Comparison of ENCODE assay signal across 8 mouse cellular contexts in genomic region chr13:42051202-42051906, GRCm38 (mm10). TPM values are rescaled to one million over a fixed set of nuclear protein-coding genes. Genes with fewer than 3 reads are reported as not detected.
DNase-seq lines count a peak whose midpoint lies in the region; ATAC-seq and TF ChIP-seq lines count a peak whose summit lies in the region.

No protein-coding gene starts in this region.

- TF ChIP-seq EP300 in stomach, postnatal 0 days (optimal IDR thresholded peaks at IDR 0.05): no peak

- intact Hi-C loops in heart, postnatal 10 days (cut with DNase I): loop anchor here (2.0 to 5.0 kb wide), 4 partner anchors 91 to 536 kb away; no protein-coding TSS in a partner anchor

- H3K36me3 ChIP-seq in forebrain, embryonic 13.5 days (ENCODE audit: poor library complexity, severe bottlenecking): peaks cover 9% of the 10 kb centered on the region
- peaks cover 5% of the 10 kb centered on the region; the same call in 1 of the 2 replicates for H3K36me3 ChIP-seq in liver, embryonic 16.5 days (ENCODE audit: control insufficient read depth, insufficient read depth)
- H3K36me3 ChIP-seq in neural tube, embryonic 12.5 days: peaks cover 8% of the 10 kb centered on the region
- peaks cover under 1% of the 10 kb centered on the region; the same call in 1 of the 2 replicates for H3K36me3 ChIP-seq in stomach, postnatal 0 days (ENCODE audit: control insufficient read depth, insufficient read depth, low read length)

- TF ChIP-seq CTCF in stomach, postnatal 0 days (IDR thresholded peaks at IDR 0.05; ENCODE audit: low read depth): no peak

- peak; percentile 28 for ATAC-seq in cerebellum, adult (ENCODE audit: insufficient number of reproducible peaks, low FRiP score, low TSS enrichment)
- ATAC-seq in forebrain, embryonic 13.5 days: peak; percentile 78
- peak; percentile 89 for ATAC-seq in liver, embryonic 16.5 days (ENCODE audit: low read depth)
- peak; percentile 79 for ATAC-seq in neural tube, embryonic 12.5 days (ENCODE audit: low FRiP score, low read depth)
- ATAC-seq in stomach, postnatal 0 days (ENCODE audit: low FRiP score, low TSS enrichment): peak; percentile 94

- H3K4me2 ChIP-seq in forebrain, embryonic 13.5 days: peak overlapping the region; percentile 85
- peak overlapping the region; percentile 98 for H3K4me2 ChIP-seq in liver, embryonic 16.5 days (ENCODE audit: low read depth, low read length)
- peak overlapping the region; percentile 87 for H3K4me2 ChIP-seq in neural tube, embryonic 12.5 days (replicated peaks)
- H3K4me2 ChIP-seq in stomach, postnatal 0 days (replicated peaks; ENCODE audit: low read depth): peak overlapping the region; percentile 91

- peak overlapping the region; percentile 94 for H3K9ac ChIP-seq in forebrain, embryonic 13.5 days
- peak overlapping the region; percentile 85 for H3K9ac ChIP-seq in liver, embryonic 16.5 days (ENCODE audit: low read depth, low read length)
- H3K9ac ChIP-seq in neural tube, embryonic 12.5 days: peak overlapping the region; percentile 95
- H3K9ac ChIP-seq in stomach, postnatal 0 days (ENCODE audit: low read length): peak overlapping the region; percentile 91

- no peaks in the 10 kb centered on the region for H3K9me3 ChIP-seq in forebrain, embryonic 13.5 days (replicated peaks)
- no peaks in the 10 kb centered on the region for H3K9me3 ChIP-seq in liver, embryonic 16.5 days (replicated peaks; ENCODE audit: control insufficient read depth, low read length)
- no peaks in the 10 kb centered on the region for H3K9me3 ChIP-seq in neural tube, embryonic 12.5 days
- H3K9me3 ChIP-seq in stomach, postnatal 0 days (ENCODE audit: control insufficient read depth, low read length): no peaks in the 10 kb centered on the region

- H3K4me3 ChIP-seq in forebrain, embryonic 13.5 days: peak overlapping the region; percentile 90
- H3K4me3 ChIP-seq in liver, embryonic 16.5 days (ENCODE audit: low read depth, low read length): peak overlapping the region; percentile 92
- peak overlapping the region; percentile 67 for H3K4me3 ChIP-seq in neural tube, embryonic 12.5 days
- H3K4me3 ChIP-seq in stomach, postnatal 0 days (ENCODE audit: low read depth, low read length): peak overlapping the region; percentile 95

- H3K27me3 ChIP-seq in forebrain, embryonic 13.5 days: no peaks in the 10 kb centered on the region
- H3K27me3 ChIP-seq in liver, embryonic 16.5 days (ENCODE audit: control insufficient read depth, insufficient read depth, low read depth, low read length): no peaks in the 10 kb centered on the region
- no peaks in the 10 kb centered on the region for H3K27me3 ChIP-seq in neural tube, embryonic 12.5 days (replicated peaks)
- no peaks in the 10 kb centered on the region for H3K27me3 ChIP-seq in stomach, postnatal 0 days (ENCODE audit: control insufficient read depth, insufficient read depth, low read length)

- H3K27ac ChIP-seq in forebrain, embryonic 13.5 days: peak overlapping the region; percentile 99
- H3K27ac ChIP-seq in liver, embryonic 16.5 days (ENCODE audit: low read length): peak overlapping the region; percentile 91
- peak overlapping the region; percentile 87 for H3K27ac ChIP-seq in neural tube, embryonic 12.5 days
- H3K27ac ChIP-seq in stomach, postnatal 0 days (replicated peaks): peak overlapping the region; percentile 95

- DNase-seq in ES-CJ7 (ENCODE audit: low read depth, low spot score): peak; percentile 94
- peak; percentile 98 to 99 for DNase-seq in heart, postnatal 10 days
- peak; percentile 99 to 100 for DNase-seq in kidney, postnatal 4 days
- peak; percentile 100 for DNase-seq in stomach, postnatal 0 days (ENCODE audit: low spot score)

- H3K4me1 ChIP-seq in forebrain, embryonic 13.5 days: peaks cover 39% of the 10 kb centered on the region
- peaks cover 19% of the 10 kb centered on the region for H3K4me1 ChIP-seq in liver, embryonic 16.5 days (ENCODE audit: control insufficient read depth, low read depth, low read length)
- peaks cover 19% of the 10 kb centered on the region for H3K4me1 ChIP-seq in neural tube, embryonic 12.5 days
- 0 out of 2 replicates have a peak, but pooled peaks cover 2% of the 10 kb centered on the region for H3K4me1 ChIP-seq in stomach, postnatal 0 days (replicated peaks; ENCODE audit: control insufficient read depth, insufficient read depth)

- WGBS in forebrain, embryonic 13.5 days: under 1% methylated on average over 24 of the region's 51 CpGs
- WGBS in liver, embryonic 16.5 days (ENCODE audit: insufficient replicate concordance): 2% methylated on average over 47 of the region's 51 CpGs
- under 1% methylated on average over 27 of the region's 51 CpGs for WGBS in neural tube, embryonic 12.5 days
- under 1% methylated on average over 26 of the region's 51 CpGs for WGBS in stomach, postnatal 0 days

RNA-seq across cellular contexts. Expression of gene Hivep1, which starts 0.5 kb away (rescaled TPM):
- 16.4 and 16.8 TPM in 2 replicates for polyA plus RNA-seq in forebrain, embryonic 13.5 days (2015; fragmentation: Nextera tagmentation; extraction: Ambion mirVana)
- total RNA-seq in heart, postnatal 10 days (2021): 10 to 100 TPM; 24.2 to 24.3 TPM
- 1.7 and 2.3 TPM in 2 replicates for polyA plus RNA-seq in liver, embryonic 16.5 days (2015; fragmentation: Nextera tagmentation; extraction: Ambion mirVana)
- polyA plus RNA-seq in neural tube, embryonic 12.5 days (2016; fragmentation: Nextera tagmentation; extraction: Ambion mirVana): 17.8 and 18.1 TPM in 2 replicates
- polyA plus RNA-seq in stomach, postnatal 0 days (2015; fragmentation: Nextera tagmentation; extraction: Ambion mirVana): 4.2 and 4.6 TPM in 2 replicates

Comparison
In these comparisons a context has a peak if more than half of its experiments do, and no peak if none do; other contexts are left out.
1. Peak in every context shown above with its lines: DNase-seq, ATAC-seq, H3K4me3 ChIP-seq and H3K27ac ChIP-seq.
2. ATAC-seq: peak in every context shown above with its lines; median percentile 94 in stomach, postnatal 0 days; 89 in liver, embryonic 16.5 days; 79 in neural tube, embryonic 12.5 days; 78 in forebrain, embryonic 13.5 days; 28 in cerebellum, adult.